Mouse (Mus musculus) retina, postnatal 7 days (tissue): ENCODE measurements around the gene Ptgs1.
A peak's percentile ranks its signal among the peaks of the same experiment; 100 is the strongest.

Experiments
- DNase-seq: peaks from one replicate; pipeline ENCODE4 v3.0.0-alpha.2; 2012; ENCODE audit warnings: low read depth, low spot score

The Ptgs1 gene

GRCm38 (mm10) chr2:36247964-36248363, 17.7 kb downstream of the Ptgs1 start:
- DNase-seq: no peak

- DNase-seq: no peak
These were observed 20.9 kb downstream of the Ptgs1 start for GRCm38 (mm10) chr2:36251156-36251555.

- no peak for DNase-seq
These were observed 22.3 kb downstream of the Ptgs1 start for GRCm38 (mm10) chr2:36252505-36252904.

DNA sequence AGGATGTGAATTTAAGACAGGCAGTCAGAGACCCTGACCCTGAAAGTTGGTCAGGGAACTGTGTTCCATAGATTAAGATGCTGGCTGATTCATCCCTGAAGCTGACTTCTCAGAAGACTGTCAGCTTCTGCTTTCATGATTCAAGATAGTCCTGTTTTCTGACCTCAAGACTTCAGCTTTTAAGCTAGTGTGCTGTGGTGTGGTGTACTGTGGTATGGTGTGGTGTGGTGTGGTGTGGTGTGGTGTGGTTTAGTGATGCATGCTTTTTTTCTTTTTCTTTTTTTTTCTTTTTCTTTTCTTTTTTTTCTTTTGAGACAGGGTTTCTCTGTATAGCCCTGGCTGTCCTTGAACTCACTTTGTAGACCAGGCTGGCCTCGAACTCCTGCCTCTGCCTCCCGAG, 24.2 kb downstream of the Ptgs1 start:
- no peak for DNase-seq

- no peak for DNase-seq
These were observed 26.7 kb downstream of the Ptgs1 start for GRCm38 (mm10) chr2:36256931-36257330.

- DNase-seq: no peak
These were observed 29.2 kb downstream of the Ptgs1 start for GRCm38 (mm10) chr2:36259382-36259781.

DNA sequence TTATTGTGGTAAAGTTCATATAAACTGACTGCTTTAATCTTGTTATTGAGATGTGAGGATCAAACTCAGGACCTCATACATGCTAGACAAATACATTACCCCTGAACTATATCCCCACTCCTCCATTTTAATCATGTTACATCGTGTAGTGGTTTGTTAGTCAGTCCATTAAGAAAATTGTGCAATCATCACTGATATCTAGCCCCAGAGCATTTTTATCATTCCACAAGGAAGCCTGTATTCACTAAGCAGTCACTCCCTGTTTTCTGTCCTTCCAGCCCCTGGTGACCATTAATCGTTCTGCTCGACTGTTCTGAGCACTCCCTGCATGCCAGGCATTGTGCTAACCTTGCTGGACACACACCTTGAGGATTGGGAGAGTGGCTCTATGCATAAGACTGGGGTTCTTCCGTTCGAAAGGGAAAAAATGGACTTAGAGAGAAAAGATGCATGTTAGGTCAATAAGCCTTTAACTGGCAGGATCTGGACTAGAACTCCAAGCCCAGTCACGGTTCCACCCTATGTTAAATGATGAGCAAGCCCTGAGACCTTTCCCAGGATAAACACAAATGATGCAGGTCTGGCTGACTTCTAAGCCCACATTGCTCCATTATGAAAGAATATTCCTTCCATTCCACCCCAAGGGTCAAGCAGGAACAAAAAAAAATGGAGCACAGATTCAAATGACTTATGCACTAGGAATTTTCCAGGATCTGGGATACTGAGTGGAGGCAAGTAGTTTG, 29.7 kb downstream of the Ptgs1 start:
- DNase-seq: no peak

- DNase-seq: no peak
These were observed 31.8 kb downstream of the Ptgs1 start for GRCm38 (mm10) chr2:36262025-36262424.

GRCm38 (mm10) chr2:36269458-36269857, 39.2 kb downstream of the Ptgs1 start:
- no peak for DNase-seq

DNA sequence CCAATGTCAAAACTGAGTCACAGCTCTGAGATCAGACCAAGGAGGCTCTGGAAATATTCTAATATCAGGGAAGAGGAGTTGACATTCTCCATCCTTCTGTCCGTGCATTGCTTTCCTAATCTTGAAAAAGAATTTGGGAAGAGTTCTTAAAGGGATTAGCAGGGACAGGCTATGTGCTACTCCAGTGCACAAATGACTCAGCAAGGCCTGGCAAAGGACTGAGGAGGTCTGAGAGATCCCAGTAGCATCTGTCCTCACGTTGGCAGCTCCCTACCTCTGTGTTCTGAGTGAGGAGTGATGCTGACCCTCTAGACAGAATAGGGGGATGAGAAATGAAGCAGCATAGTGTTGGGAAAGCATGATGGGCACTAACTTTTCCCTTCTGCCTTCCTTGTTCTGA, 40.0 kb downstream of the Ptgs1 start:
- no peak for DNase-seq

GRCm38 (mm10) chr2:36271085-36271484, 40.9 kb downstream of the Ptgs1 start:
- DNase-seq: no peak

GRCm38 (mm10) chr2:36272288-36272950, 42.2 kb downstream of the Ptgs1 start:
- no peak for DNase-seq

- DNase-seq: peak; percentile 70
These were observed 46.2 kb downstream of the Ptgs1 start for GRCm38 (mm10) chr2:36276454-36276853.

DNA sequence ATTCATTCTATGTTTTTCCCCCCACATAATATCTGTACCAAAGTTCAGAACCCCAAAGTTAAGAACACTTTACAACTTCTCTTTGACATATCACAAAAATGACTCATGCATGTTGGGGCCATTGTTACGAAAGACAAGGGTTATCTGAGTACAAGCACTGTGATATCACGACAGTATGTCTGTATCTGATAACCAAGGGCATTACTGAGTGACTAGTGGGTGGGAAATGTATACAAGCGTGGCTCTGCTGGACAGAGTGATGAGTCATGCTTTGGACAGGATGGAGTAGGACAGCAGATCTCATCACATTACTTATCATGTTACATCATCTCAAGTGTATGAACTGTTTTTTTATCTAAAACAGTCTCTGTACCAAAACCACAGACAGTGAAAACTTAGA, 48.5 kb downstream of the Ptgs1 start:
- no peak for DNase-seq

- no peak for DNase-seq
These were observed 50.9 kb downstream of the Ptgs1 start for GRCm38 (mm10) chr2:36281138-36281537.

- DNase-seq: no peak
These were observed 52.1 kb downstream of the Ptgs1 start for GRCm38 (mm10) chr2:36282301-36282700.
